Mouse (Mus musculus): Measurements from ENCODE around the gene Grap2.
A peak's percentile ranks its signal among the peaks of the same experiment; 100 is the strongest.

Grap2 gene

GRCm38 (mm10) chr15:80639874-80640273 lies 67.5 kb downstream of the Grap2 start:
- DNase-seq: no peak

GRCm38 (mm10) chr15:80641702-80642435 lies 69.5 kb downstream of the Grap2 start:
- DNase-seq: no peak

- no peak for DNase-seq
These were observed 72.8 kb downstream of the Grap2 start for GRCm38 (mm10) chr15:80645006-80645797.

- no peak for DNase-seq
These were observed 76.7 kb downstream of the Grap2 start for GRCm38 (mm10) chr15:80648977-80649606.

GRCm38 (mm10) chr15:80650412-80650811 lies 78.0 kb downstream of the Grap2 start:
- DNase-seq: no peak

GRCm38 (mm10) chr15:80653865-80654264 lies 81.5 kb downstream of the Grap2 start:
- no peak for DNase-seq

GRCm38 (mm10) chr15:80658815-80659471 lies 86.5 kb downstream of the Grap2 start:
- DNase-seq: no peak

GRCm38 (mm10) chr15:80660963-80661362 lies 88.6 kb downstream of the Grap2 start:
- no peak for DNase-seq

GRCm38 (mm10) chr15:80664444-80664843 lies 92.0 kb downstream of the Grap2 start:
- no peak for DNase-seq

GRCm38 (mm10) chr15:80671295-80672252 lies 99.2 kb downstream of the Grap2 start, which contains the start of gene Fam83f:
Gene Fam83f, plus strand, starts transcription at chr15:80671847.
- peak; percentile 70 for DNase-seq

- no peak for DNase-seq
These were observed 100.4 kb downstream of the Grap2 start for GRCm38 (mm10) chr15:80672810-80673209.

- no peak for DNase-seq
These were observed 101.1 kb downstream of the Grap2 start for GRCm38 (mm10) chr15:80673337-80674095.

- DNase-seq: no peak
These were observed 102.3 kb downstream of the Grap2 start for GRCm38 (mm10) chr15:80674700-80675099.

GRCm38 (mm10) chr15:80679515-80680215 lies 107.3 kb downstream of the Grap2 start:
- DNase-seq: peak; percentile 85

GRCm38 (mm10) chr15:80680347-80681030 lies 108.1 kb downstream of the Grap2 start:
- peak; percentile 89 for DNase-seq

- DNase-seq: no peak
These were observed 109.1 kb downstream of the Grap2 start for GRCm38 (mm10) chr15:80681466-80681881.

- DNase-seq: peak; percentile 42
These were observed 109.9 kb downstream of the Grap2 start for GRCm38 (mm10) chr15:80682343-80682742.

GRCm38 (mm10) chr15:80683151-80683550 lies 110.8 kb downstream of the Grap2 start:
- DNase-seq: peak; percentile 67

GRCm38 (mm10) chr15:80683990-80684389 lies 111.6 kb downstream of the Grap2 start:
- DNase-seq: no peak

All from kidney, postnatal 14 days (tissue).